Mouse (Mus musculus): ENCODE results near the gene Nup54. TPM values are rescaled to one million over a fixed set of nuclear protein-coding genes. Genes with fewer than 3 reads are reported as not detected.

Gene Nup54
- total RNA-seq, 2 experiments from 2014 or later = 29.6 to 32.0 TPM

GRCm38 (mm10) chr5:92381550-92382348 is 53.3 kb downstream of the Nup54 start:
- peak; percentile 68 to 94 for DNase-seq (ENCODE audit: low spot score in 2 of 2)

GRCm38 (mm10) chr5:92376795-92377405 is 58.1 kb downstream of the Nup54 start:
- no peak for DNase-seq (ENCODE audit: low spot score in 2 of 2)

GRCm38 (mm10) chr5:92375368-92375767 is 59.7 kb downstream of the Nup54 start:
- no peak for DNase-seq (ENCODE audit: low spot score in 2 of 2)

GRCm38 (mm10) chr5:92374721-92375142 is 60.3 kb downstream of the Nup54 start:
- DNase-seq (ENCODE audit: low spot score in 2 of 2) = no peak

GRCm38 (mm10) chr5:92372605-92373004 is 62.4 kb downstream of the Nup54 start:
- DNase-seq (ENCODE audit: low spot score in 2 of 2) = no peak

- no peak for DNase-seq (ENCODE audit: low spot score in 2 of 2)
Measured at GRCm38 (mm10) chr5:92371361-92371976, 63.5 kb downstream of the Nup54 start.

GRCm38 (mm10) chr5:92370891-92371290 is 64.1 kb downstream of the Nup54 start:
- DNase-seq (ENCODE audit: low spot score in 2 of 2) = no peak

- no peak for DNase-seq (ENCODE audit: low spot score in 2 of 2)
Measured at GRCm38 (mm10) chr5:92370392-92370791, 64.6 kb downstream of the Nup54 start.

GRCm38 (mm10) chr5:92369151-92369994 is 65.6 kb downstream of the Nup54 start:
- peak; percentile 38 to 66 for DNase-seq (ENCODE audit: low spot score in 2 of 2)

GRCm38 (mm10) chr5:92368392-92368791 is 66.6 kb downstream of the Nup54 start:
- no peak for DNase-seq (ENCODE audit: low spot score in 2 of 2)

GRCm38 (mm10) chr5:92366565-92366964 is 68.5 kb downstream of the Nup54 start:
- no peak for DNase-seq (ENCODE audit: low spot score in 2 of 2)

Small RNA genes within 50 kb of the gene (microRNA-seq; reads per million reads assigned to microRNA genes)
- gene Mir6415 = 0 reads per million in 2 experiments

Other genes starting within 250 kb of the Nup54 start
- gene U90926, start 219.8 kb downstream of the Nup54 start, total RNA-seq (2021) = not detected
- gene Ppef2, start 178.9 kb downstream of the Nup54 start, total RNA-seq (2021) = under 1 TPM; 0.58 to 0.62 TPM
- gene Naaa, start 157.0 kb downstream of the Nup54 start, total RNA-seq (2021) = 10 to 100 TPM; 50.4 to 52.2 TPM
- 10 to 100 TPM; 20.3 to 21.5 TPM for gene Sdad1, start 124.7 kb downstream of the Nup54 start, total RNA-seq (2021)
- gene Cxcl9, start 107.1 kb downstream of the Nup54 start, total RNA-seq (2021) = not detected
- 1 to 10 TPM; 2.2 to 4.2 TPM for gene Art3, start 103.4 kb downstream of the Nup54 start, total RNA-seq (2021)
- not detected for gene Cxcl10, start 86.3 kb downstream of the Nup54 start, total RNA-seq (2021)
- 10 to 100 TPM; 92.7 to 93.2 TPM for gene Scarb2, start 71.6 kb upstream of the Nup54 start, total RNA-seq (2021)
- 1 to 10 TPM in 1 of 2 experiments, under 1 TPM in 1; 0.48 to 1.1 TPM for gene Fam47e, start 119.8 kb upstream of the Nup54 start, total RNA-seq (2021)
- gene Stbd1, start 167.8 kb upstream of the Nup54 start, total RNA-seq (2021) = 1 to 10 TPM; 2.6 to 3.4 TPM
- under 1 TPM; 0.46 to 0.92 TPM for gene Ccdc158, start 240.1 kb upstream of the Nup54 start, total RNA-seq (2021)
- 1 to 10 TPM; 2.3 to 2.5 TPM for gene Shroom3, start 248.2 kb upstream of the Nup54 start, total RNA-seq (2021)

Data from layer of hippocampus, adult 18-20 months (tissue).